Mouse (Mus musculus) kidney, adult 2 months (tissue): ENCODE results near the gene B3gnt4.

Experiments used
- CTCF ChIP-seq: fragments of 200-500 bp; conservative IDR thresholded peaks from 2 replicates; pipeline ENCODE4 v1.5.1; 2011; ENCODE audit warnings: low read depth, mild to moderate bottlenecking, control low read depth, low read length, moderate library complexity, mixed read lengths; ENCODE audit not compliant: insufficient read depth, insufficient read length
- POLR2A ChIP-seq: fragments of 200-500 bp; IDR thresholded peaks from one replicate; pipeline ENCODE4 v1.6.1; 2011; ENCODE audit warnings: low read depth, low read length, control low read depth

GRCm38 (mm10) chr5:123525281-123525680 lies 15.0 kb downstream of the B3gnt4 start, which contains the start of gene Gm49027:
- no peak for TF ChIP-seq POLR2A
- no peak for TF ChIP-seq CTCF
